Mouse (Mus musculus): ENCODE data around the gene Ank2. TPM values are rescaled to one million over a fixed set of nuclear protein-coding genes. Genes with fewer than 3 reads are reported as not detected.

The Ank2 gene
- polyA plus RNA-seq, 1 experiment from 2014 or later: 30.8 TPM

DNA sequence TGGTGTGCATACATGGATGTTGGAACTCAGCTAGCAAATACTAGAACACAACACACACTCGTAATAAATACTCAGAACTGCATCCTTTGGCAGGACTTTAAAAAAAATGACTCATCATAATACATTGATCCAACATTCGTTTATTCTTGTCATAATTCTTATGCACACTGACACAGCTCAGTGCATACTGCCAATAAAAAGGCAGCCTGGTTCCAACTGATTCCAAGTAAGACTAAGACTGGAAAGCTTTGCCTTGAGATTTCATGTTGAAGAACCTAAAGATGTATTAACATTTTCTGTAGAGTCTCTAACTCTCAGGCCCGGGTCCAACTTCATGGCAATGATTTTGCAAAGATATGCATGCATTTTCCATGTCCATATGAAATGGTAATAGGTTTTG is 512.5 kb downstream of the Ank2 start:
- 73% methylated on average over 3 of the region's 3 CpGs for WGBS (ENCODE audit: insufficient replicate concordance)
- ATAC-seq (replicated peaks; ENCODE audit: insufficient number of reproducible peaks, low FRiP score, low TSS enrichment): no peak
- Histone ChIP-seq H3K36me3 (ENCODE audit: control insufficient read depth, insufficient read depth, low read length) (no peaks in the 10 kb centered on the region), H3K9ac (ENCODE audit: low read depth, low read length) (no peak overlapping the region), H3K4me1 (ENCODE audit: control insufficient read depth, insufficient read depth, low read length) (no peaks in the 10 kb centered on the region), H3K27me3 (ENCODE audit: control insufficient read depth, insufficient read depth, low read length) (no peaks in the 10 kb centered on the region), H3K9me3 (replicated peaks; ENCODE audit: control insufficient read depth, low read length) (no peaks in the 10 kb centered on the region), H3K27ac (ENCODE audit: low read depth, low read length) (no peak overlapping the region), H3K4me3 (ENCODE audit: low read depth, low read length) (no peak overlapping the region), H3K4me2 (no peak overlapping the region)

DNA sequence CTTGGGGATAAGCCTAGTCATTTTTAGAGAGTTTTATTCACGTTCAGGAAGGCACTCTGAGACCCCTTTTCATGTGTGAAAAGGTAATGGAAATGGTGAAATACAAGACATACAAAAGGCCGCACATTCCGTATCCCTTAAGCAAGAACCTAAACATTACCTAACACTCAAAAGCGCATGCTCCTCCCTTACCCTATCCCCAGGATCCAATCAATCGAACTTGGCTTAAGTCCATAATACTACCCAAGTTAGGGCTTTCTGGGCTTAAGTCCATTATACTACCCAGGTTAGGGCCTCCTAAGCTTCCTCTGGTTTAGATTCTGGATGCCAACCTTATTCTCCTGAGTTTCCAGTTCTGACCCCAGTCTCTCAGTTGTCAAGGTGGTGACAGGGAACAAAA is 516.3 kb downstream of the Ank2 start:
- Histone ChIP-seq H3K9me3 (replicated peaks; ENCODE audit: control insufficient read depth, low read length) (no peaks in the 10 kb centered on the region), H3K4me3 (ENCODE audit: low read depth, low read length) (no peak overlapping the region), H3K27me3 (ENCODE audit: control insufficient read depth, insufficient read depth, low read length) (no peaks in the 10 kb centered on the region), H3K4me1 (ENCODE audit: control insufficient read depth, insufficient read depth, low read length) (no peaks in the 10 kb centered on the region), H3K27ac (ENCODE audit: low read depth, low read length) (no peak overlapping the region), H3K4me2 (no peak overlapping the region), H3K9ac (ENCODE audit: low read depth, low read length) (no peak overlapping the region), H3K36me3 (ENCODE audit: control insufficient read depth, insufficient read depth, low read length) (no peaks in the 10 kb centered on the region)
- no peak for ATAC-seq (replicated peaks; ENCODE audit: insufficient number of reproducible peaks, low FRiP score, low TSS enrichment)
- WGBS (ENCODE audit: insufficient replicate concordance): 87% methylated on average over 5 of the region's 5 CpGs

DNA sequence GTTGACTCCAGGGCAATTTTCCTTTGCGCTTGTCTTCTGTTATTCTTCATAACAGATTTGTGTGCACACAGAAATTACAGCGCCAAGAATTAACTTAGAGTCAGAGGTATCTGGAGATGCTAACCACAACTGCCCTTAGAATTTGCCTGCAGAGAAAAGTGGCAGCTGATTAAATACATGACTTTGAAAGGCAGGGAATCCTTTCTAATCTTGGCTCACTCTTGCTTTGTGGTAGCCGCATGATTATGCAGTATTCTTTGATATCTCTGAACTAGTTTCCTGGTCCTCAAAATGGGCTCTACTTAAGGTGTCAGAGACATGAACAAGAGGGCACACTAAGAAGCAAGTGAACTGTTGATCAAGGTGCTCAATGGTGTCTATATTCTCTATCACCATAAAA is 518.0 kb downstream of the Ank2 start:
- no peaks in the 10 kb centered on the region for H3K4me1 ChIP-seq (ENCODE audit: control insufficient read depth, insufficient read depth, low read length)
- H3K27me3 ChIP-seq (ENCODE audit: control insufficient read depth, insufficient read depth, low read length): no peaks in the 10 kb centered on the region
- no peaks in the 10 kb centered on the region for H3K36me3 ChIP-seq (ENCODE audit: control insufficient read depth, insufficient read depth, low read length)
- no peak overlapping the region for H3K4me2 ChIP-seq
- no peak for ATAC-seq (replicated peaks; ENCODE audit: insufficient number of reproducible peaks, low FRiP score, low TSS enrichment)
- H3K27ac ChIP-seq (ENCODE audit: low read depth, low read length): no peak overlapping the region
- no peaks in the 10 kb centered on the region for H3K9me3 ChIP-seq (replicated peaks; ENCODE audit: control insufficient read depth, low read length)
- H3K9ac ChIP-seq (ENCODE audit: low read depth, low read length): no peak overlapping the region
- WGBS (ENCODE audit: insufficient replicate concordance): 82% methylated on average over 3 of the region's 3 CpGs
- no peak overlapping the region for H3K4me3 ChIP-seq (ENCODE audit: low read depth, low read length)

DNA sequence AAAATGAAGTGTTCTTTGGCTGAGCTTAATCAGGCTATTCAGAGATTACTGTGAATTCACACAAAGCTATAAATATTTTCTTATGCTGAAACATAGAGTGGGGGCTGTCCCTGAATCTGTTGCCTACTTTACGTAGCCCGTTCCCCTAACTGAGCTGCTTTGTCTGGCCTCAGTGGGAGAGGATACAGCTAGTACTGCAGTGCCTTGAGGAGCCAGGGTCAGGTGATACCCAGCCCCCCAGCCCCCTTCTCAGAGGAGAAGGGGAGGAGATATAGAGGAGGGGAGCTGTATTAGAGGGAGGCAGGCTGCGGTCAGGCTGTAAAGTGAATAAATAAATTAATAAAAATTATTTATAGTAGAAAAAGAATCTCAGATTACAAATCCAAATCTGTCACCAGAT is 519.5 kb downstream of the Ank2 start:
- Histone ChIP-seq H3K9me3 (replicated peaks; ENCODE audit: control insufficient read depth, low read length) (no peaks in the 10 kb centered on the region), H3K4me3 (ENCODE audit: low read depth, low read length) (no peak overlapping the region), H3K4me1 (ENCODE audit: control insufficient read depth, insufficient read depth, low read length) (no peaks in the 10 kb centered on the region), H3K27ac (ENCODE audit: low read depth, low read length) (no peak overlapping the region), H3K9ac (ENCODE audit: low read depth, low read length) (no peak overlapping the region), H3K36me3 (ENCODE audit: control insufficient read depth, insufficient read depth, low read length) (no peaks in the 10 kb centered on the region), H3K4me2 (no peak overlapping the region), H3K27me3 (ENCODE audit: control insufficient read depth, insufficient read depth, low read length) (no peaks in the 10 kb centered on the region)
- no peak for ATAC-seq (replicated peaks; ENCODE audit: insufficient number of reproducible peaks, low FRiP score, low TSS enrichment)
- WGBS (ENCODE audit: insufficient replicate concordance): 89% methylated on average over 3 of the region's 3 CpGs

DNA sequence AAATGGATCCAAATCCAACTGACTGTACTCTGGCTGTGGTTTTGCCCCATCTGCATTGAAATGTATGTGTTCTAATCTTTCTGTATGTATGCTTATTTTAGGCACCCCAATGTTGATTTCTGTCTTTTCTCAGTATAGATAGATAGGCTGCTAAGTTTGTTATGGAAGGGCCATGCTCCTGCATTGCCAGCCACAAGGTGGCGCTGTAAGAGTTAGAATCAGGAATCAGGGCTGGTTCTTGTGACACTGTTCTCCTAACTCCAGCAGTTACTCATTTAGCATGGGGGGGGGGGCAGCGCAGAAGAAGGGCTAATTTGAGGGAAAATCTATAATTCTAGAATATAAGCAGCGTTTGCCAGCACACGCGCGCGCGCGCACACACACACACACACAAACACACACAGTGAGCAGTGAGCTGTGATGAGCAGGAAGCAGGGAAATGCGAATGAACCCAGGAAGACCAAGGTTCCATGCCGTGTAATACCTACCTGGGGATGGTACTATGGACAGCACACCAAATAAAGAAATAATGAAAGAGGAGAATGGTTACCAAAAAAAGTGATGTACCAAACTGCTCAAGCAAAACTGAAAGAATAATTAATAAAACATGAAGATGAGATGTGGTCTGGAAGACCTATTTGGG is 520.3 kb downstream of the Ank2 start:
- no peaks in the 10 kb centered on the region for H3K4me1 ChIP-seq (ENCODE audit: control insufficient read depth, insufficient read depth, low read length)
- H3K9me3 ChIP-seq (replicated peaks; ENCODE audit: control insufficient read depth, low read length): no peaks in the 10 kb centered on the region
- no peaks in the 10 kb centered on the region for H3K36me3 ChIP-seq (ENCODE audit: control insufficient read depth, insufficient read depth, low read length)
- 60% methylated on average over 11 of the region's 11 CpGs for WGBS (ENCODE audit: insufficient replicate concordance)
- H3K4me2 ChIP-seq: no peak overlapping the region
- H3K27ac ChIP-seq (ENCODE audit: low read depth, low read length): no peak overlapping the region
- ATAC-seq (replicated peaks; ENCODE audit: insufficient number of reproducible peaks, low FRiP score, low TSS enrichment): no peak
- no peaks in the 10 kb centered on the region for H3K27me3 ChIP-seq (ENCODE audit: control insufficient read depth, insufficient read depth, low read length)
- no peak overlapping the region for H3K9ac ChIP-seq (ENCODE audit: low read depth, low read length)
- H3K4me3 ChIP-seq (ENCODE audit: low read depth, low read length): no peak overlapping the region

DNA sequence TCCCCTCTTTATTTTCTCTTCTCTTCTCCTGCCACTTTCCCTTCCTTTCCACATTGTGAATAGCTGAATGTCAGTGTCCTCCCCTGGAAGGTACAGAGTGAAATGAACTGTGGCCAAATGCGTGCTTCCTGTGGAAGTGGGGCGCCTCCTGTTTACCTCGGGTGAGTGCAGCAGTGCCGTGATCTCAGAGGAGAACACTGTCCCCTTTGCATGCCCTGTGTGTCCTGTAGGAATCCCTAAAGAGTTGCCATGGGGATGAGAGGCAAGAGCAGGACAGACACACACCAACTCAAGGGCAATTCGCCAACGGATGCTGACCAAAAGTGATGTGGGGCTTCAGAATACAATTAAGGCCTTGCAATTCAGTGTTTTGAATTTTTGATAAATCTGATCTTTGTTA is 521.8 kb downstream of the Ank2 start:
- Histone ChIP-seq H3K4me3 (ENCODE audit: low read depth, low read length) (no peak overlapping the region), H3K9me3 (replicated peaks; ENCODE audit: control insufficient read depth, low read length) (no peaks in the 10 kb centered on the region), H3K9ac (ENCODE audit: low read depth, low read length) (no peak overlapping the region), H3K27ac (ENCODE audit: low read depth, low read length) (no peak overlapping the region), H3K4me1 (ENCODE audit: control insufficient read depth, insufficient read depth, low read length) (no peaks in the 10 kb centered on the region), H3K36me3 (ENCODE audit: control insufficient read depth, insufficient read depth, low read length) (no peaks in the 10 kb centered on the region), H3K4me2 (no peak overlapping the region), H3K27me3 (ENCODE audit: control insufficient read depth, insufficient read depth, low read length) (no peaks in the 10 kb centered on the region)
- ATAC-seq (replicated peaks; ENCODE audit: insufficient number of reproducible peaks, low FRiP score, low TSS enrichment): no peak
- 69% methylated on average over 6 of the region's 6 CpGs for WGBS (ENCODE audit: insufficient replicate concordance)

DNA sequence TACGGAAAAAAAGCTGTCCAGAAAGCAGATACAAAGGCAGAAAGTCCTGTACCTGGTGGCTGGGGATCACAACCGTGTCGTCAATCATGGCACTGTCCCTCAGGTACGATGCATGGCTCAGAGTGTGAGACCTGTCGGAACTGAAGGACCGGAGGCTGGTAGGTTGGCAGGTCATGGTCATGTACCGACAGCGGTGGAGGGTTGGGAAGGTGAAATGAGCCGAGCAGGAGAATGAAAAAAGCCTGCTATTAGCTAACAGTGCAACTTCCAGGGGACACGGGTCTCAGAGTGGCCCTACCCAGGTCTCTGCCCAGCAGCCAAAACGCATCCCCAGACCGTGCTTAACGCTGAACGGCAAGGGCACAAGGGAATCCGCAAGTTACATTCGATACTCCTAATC is 522.4 kb downstream of the Ank2 start:
- no peak overlapping the region for H3K9ac ChIP-seq (ENCODE audit: low read depth, low read length)

DNA sequence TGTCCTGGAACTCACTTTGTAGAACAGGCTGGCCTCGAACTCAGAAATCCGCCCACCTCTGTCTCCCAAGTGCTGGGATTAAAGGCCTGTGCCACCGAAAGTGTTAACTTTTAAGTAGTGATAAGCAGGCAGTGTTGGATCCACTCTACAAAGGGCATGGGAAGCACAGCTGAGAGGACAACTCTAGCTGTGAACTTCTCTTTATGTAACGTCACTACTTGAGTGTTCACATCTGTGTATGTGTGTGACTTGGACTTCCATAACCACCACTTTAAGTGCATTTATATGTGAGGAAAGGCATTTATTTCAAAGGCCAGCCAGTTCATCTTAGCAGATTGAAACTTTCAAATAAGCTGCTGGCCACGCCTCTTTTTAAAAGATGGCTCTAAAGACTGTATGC is 523.7 kb downstream of the Ank2 start:
- Histone ChIP-seq H3K36me3 (ENCODE audit: control insufficient read depth, insufficient read depth, low read length) (no peaks in the 10 kb centered on the region), H3K4me1 (ENCODE audit: control insufficient read depth, insufficient read depth, low read length) (no peaks in the 10 kb centered on the region), H3K4me2 (no peak overlapping the region), H3K9me3 (replicated peaks; ENCODE audit: control insufficient read depth, low read length) (no peaks in the 10 kb centered on the region), H3K27ac (ENCODE audit: low read depth, low read length) (no peak overlapping the region), H3K9ac (ENCODE audit: low read depth, low read length) (no peak overlapping the region), H3K27me3 (ENCODE audit: control insufficient read depth, insufficient read depth, low read length) (no peaks in the 10 kb centered on the region), H3K4me3 (ENCODE audit: low read depth, low read length) (no peak overlapping the region)
- no peak for ATAC-seq (replicated peaks; ENCODE audit: insufficient number of reproducible peaks, low FRiP score, low TSS enrichment)
- WGBS (ENCODE audit: insufficient replicate concordance): 73% methylated on average over 5 of the region's 5 CpGs

More for the DNA sequence above, 522.4 kb downstream of the Ank2 start:
- Histone ChIP-seq H3K9me3 (replicated peaks; ENCODE audit: control insufficient read depth, low read length) (no peaks in the 10 kb centered on the region), H3K4me2 (no peak overlapping the region), H3K36me3 (ENCODE audit: control insufficient read depth, insufficient read depth, low read length) (no peaks in the 10 kb centered on the region), H3K4me1 (ENCODE audit: control insufficient read depth, insufficient read depth, low read length) (no peaks in the 10 kb centered on the region), H3K27me3 (ENCODE audit: control insufficient read depth, insufficient read depth, low read length) (no peaks in the 10 kb centered on the region), H3K27ac (ENCODE audit: low read depth, low read length) (no peak overlapping the region), H3K4me3 (ENCODE audit: low read depth, low read length) (no peak overlapping the region)
- WGBS (ENCODE audit: insufficient replicate concordance): 83% methylated on average over 16 of the region's 16 CpGs
- ATAC-seq (replicated peaks; ENCODE audit: insufficient number of reproducible peaks, low FRiP score, low TSS enrichment): no peak

DNA sequence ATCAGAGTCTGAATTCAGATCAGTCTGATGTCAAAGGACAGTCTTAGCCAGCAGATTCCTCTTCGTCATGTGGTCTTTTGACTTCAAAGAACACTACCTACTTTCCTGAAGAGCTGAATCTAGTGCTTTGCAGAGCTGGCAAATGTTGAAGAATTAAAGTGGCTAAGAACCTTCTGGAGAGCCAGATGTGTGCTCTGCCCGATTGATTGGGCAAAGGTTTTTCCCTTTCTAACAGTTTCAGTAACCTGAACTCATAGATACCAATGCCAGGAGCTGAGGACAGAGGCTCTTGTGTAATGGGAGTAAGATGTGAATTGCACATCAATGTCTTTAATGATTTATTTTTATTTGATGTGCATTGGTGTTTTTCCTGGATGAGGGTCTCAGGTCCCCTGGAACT is 525.6 kb downstream of the Ank2 start:
- no peak overlapping the region for H3K4me3 ChIP-seq (ENCODE audit: low read depth, low read length)
- no peak overlapping the region for H3K9ac ChIP-seq (ENCODE audit: low read depth, low read length)
- H3K9me3 ChIP-seq (replicated peaks; ENCODE audit: control insufficient read depth, low read length): no peaks in the 10 kb centered on the region
- H3K4me2 ChIP-seq: no peak overlapping the region
- no peaks in the 10 kb centered on the region for H3K4me1 ChIP-seq (ENCODE audit: control insufficient read depth, insufficient read depth, low read length)
- no peak for ATAC-seq (replicated peaks; ENCODE audit: insufficient number of reproducible peaks, low FRiP score, low TSS enrichment)
- no peaks in the 10 kb centered on the region for H3K36me3 ChIP-seq (ENCODE audit: control insufficient read depth, insufficient read depth, low read length)
- WGBS (ENCODE audit: insufficient replicate concordance): 79% methylated on average over 2 of the region's 2 CpGs
- no peaks in the 10 kb centered on the region for H3K27me3 ChIP-seq (ENCODE audit: control insufficient read depth, insufficient read depth, low read length)
- no peak overlapping the region for H3K27ac ChIP-seq (ENCODE audit: low read depth, low read length)

Data from heart, embryonic 11.5 days (tissue).